Mouse (Mus musculus): ENCODE measurements at regions not wholly inside any gene's neighbourhood (a gene's known extent, or its start where the extent isn't known, plus 50 kb on each side); places are given as distances from the start of the nearest gene placed in this dataset.

DNA sequence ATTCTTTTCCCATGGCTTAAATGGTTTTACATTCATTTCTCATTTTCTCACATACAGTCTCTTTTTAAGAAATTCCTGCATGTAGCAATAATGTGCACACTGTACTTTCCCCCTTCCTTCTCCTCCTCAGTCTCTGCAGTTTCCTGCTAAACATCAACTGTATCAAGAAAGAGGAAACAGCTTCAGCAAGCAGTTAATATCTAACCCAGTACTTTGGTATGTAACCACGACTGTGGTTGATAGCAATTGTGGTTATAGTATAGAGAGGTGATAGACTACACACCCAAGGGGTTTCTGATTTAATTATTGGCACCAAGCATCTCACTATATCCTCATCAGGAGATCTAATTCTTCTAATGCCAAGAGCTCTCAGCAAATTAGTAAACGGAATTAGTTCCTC is 52.8 kb upstream of the Eci2 start:
- no peak for DNase-seq (ENCODE audit: low spot score)

DNA sequence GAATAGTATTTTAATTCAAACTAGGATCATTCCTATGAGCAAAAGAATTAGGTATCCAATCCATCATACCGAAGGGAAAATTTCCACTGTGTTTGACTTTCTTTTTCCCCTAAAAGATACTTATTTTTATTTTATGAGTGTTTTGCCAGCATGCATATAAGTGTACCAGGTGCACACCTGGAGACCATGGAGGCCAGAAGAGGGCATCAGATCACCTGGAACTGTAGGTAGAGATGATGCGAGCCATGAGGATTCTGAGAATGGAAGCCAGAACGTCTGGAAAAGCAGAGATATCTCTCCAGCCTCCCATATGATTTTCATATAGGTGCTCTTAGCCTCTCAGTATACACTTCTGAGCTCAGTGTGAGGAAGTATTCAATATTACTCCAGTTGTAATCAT is 58.5 kb upstream of the Eci2 start:
- DNase-seq (ENCODE audit: low spot score), result no peak

DNA sequence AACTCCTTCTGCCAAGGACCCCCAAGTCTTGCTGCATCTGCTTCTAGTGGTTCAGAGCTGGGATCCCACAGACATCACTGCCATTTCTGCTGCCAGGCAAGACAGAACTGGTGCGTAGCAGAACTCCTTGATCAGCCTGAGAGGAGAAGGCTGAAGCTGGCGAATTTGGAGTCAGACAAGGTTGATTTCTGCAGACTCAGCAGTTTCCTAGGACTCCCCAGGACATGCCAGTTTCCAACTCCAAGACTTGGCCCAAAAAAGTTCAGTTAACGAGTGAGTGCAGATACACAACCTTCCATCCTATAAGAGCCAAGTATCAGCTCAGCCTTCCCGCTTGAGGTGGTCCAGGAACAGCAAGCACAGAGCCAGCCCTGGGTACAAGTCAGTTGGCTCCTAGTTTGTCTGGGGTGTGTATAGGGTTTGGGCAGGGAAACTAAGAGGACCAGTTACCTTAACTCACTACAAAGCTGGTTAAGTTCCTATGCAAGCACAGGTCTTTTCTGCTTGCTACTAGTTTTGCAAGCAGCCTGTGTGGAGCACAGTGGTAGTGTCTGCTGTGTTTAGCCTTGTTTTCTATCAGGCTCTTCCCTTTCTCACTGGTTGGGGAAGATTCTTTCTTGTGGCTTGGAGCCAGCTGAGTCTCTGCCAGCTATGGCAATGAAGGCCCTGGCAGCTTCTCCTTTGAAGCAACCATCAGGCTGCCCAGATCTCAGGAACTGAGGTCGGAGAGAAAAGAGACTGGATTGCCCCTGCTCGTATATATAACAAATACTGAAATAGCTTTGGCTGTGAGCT is 60.5 kb upstream of the Eci2 start:
- DNase-seq (ENCODE audit: low spot score), result no peak

DNA sequence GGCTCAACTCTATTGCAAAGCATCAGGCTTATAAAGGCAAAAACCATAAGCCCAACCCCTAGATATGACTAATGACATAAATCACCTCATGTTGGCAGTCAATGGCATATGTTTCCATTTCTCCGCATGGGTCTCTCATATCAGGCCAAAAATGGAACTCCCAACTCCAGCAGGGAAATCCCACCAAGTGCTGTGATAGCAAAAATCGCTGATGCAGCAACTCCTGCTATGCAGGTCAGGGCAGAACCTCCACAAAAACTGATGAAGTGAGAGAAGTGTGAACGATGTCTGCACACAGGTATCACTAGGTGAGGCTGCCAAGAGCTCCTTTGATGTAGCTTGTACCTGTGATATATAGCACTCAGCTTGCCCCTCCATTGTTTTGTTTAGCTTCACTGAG is 64.3 kb upstream of the Eci2 start:
- DNase-seq (ENCODE audit: low spot score), result no peak

DNA sequence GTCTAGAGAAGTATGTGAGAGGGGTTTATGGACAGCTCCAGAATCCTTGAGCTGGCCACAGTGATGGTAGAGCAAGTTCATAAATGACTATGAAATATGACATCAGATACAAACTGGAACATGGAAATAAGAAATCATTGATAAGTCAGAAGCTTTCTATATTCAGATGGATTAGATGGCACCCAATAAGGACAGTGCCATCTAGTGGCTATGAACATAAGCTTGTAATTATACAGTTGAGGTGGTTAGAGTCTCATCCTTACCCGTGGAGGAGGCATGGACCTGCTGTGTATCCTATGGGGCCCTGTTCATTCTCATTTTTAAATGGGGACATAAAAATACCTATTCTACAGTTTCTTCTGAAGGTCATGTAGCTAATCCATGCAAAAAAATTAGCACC is 92.9 kb upstream of the Eci2 start:
- DNase-seq (ENCODE audit: low spot score), result peak; percentile 52

DNA sequence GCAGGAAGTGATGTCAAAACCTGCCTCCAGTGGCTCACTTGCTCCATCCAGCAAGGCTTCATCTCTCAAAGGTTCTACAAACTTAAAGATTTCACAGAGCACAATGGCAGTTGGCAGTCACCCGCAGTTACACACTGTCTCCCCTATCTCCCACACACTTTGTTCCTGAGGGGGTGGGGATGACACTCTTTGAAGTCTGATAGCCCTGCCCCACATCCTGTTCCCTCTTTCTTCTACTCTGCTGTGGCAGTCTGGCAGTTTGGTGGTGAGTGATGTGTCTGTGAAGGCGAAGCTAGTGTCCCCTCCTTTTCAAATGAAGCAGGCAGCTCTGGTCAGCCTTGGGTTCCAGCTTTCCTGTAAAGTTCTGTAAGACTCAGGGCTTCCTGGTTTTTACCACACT is 102.6 kb upstream of the Eci2 start:
- peak; percentile 92 for DNase-seq (ENCODE audit: low spot score)

DNA sequence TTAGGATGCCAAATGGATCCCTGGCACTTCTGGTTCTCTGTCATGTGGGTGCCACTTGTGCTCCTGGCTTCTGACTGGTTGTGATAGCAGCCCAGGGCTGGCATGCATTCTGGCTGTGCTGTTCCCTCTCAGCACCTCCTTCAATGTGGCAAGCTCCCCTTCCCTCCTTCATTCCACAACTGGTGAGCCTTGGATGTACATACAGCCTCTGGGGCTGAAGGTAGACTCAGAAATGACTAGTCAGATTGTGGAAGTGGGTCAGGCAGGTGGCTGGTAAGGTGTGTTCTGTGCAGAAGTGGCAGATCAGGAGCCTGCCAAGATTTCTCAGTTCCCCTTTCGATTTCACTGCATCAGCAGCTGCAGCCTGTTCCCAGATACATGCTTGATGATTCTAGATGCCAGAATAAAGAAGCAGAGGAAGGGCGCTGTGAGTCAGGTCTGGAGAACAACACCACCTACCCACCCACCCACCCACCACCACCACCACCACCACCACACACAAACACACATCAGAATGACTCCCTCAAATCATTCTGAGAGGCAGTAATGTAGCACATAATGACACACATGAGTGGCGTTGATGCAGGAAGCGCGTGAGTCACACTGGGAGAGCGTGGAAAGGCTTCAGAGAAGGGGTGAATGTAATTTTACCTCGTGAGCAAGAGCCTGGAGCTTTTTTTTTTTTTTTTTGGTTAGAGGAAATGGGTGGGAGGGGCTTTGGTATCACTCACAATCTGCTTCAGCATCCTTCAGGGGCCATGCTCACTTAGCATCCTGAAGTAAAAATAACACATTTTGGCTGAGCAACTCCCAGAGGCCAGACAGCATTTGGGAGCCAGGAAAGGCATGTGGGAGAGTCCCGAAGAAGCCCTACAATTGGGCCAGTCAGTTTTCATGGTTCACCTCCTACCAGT is 104.6 kb upstream of the Eci2 start:
- DNase-seq (ENCODE audit: low spot score), result peak; percentile 64

DNA sequence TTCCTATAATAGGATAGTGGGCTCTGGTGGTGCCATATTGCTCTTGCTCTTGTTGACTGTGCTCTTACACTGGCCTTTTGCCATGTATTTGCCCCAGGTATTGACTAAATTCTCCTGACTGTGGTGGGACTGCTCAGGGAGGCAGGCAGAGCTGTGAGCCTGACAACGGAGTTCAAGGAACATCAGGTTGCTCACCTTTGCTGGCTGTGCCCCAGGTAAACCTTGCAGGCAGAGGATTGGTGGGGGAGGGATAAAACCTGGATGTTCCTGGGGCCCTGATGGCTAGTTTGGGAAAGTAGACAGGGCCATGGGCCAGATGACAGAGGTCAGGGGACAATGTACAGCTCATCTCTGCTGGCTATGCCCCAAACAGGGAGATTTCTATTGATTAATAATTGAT is 124.7 kb upstream of the Eci2 start:
- DNase-seq (ENCODE audit: low spot score), result no peak

DNA sequence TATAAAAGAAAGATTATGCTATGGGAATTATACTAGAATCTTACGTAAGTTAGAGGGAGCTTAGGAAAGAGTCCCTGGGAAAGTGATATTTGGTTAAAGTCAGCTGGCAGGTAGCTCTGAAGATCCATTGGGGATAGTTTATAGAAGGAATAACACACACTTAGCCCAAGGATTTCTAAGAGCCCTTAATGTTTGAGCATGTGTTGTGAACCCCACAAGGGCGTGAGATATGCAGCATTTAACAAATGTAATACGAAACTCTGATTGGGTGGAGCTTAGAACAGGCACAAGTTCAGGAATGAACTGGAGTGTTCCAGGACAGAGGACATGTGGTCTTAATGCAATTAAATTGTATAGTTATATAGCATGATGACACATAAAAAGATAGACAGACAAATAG is 132.6 kb upstream of the Eci2 start:
- no peak for DNase-seq (ENCODE audit: low spot score)

DNA sequence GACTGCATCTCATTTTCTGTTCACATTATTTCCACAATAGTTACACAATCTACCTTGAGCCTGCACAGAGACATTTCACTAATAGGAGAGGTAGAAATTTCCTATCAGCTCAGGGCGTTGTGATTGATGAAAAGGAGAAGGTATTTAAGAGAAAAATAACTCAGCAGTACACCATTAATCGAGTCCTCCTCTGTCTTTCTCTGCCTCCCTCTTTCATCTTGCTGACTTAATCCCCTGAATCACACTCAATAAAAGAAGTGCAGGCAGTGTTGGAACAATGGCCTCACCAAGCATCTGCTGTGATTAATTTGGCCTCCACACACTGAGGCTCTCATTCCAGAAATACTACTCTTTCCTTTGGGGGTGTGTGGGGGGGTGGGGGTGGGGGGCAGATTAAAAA is 133.9 kb upstream of the Eci2 start:
- DNase-seq (ENCODE audit: low spot score), result no peak

DNA sequence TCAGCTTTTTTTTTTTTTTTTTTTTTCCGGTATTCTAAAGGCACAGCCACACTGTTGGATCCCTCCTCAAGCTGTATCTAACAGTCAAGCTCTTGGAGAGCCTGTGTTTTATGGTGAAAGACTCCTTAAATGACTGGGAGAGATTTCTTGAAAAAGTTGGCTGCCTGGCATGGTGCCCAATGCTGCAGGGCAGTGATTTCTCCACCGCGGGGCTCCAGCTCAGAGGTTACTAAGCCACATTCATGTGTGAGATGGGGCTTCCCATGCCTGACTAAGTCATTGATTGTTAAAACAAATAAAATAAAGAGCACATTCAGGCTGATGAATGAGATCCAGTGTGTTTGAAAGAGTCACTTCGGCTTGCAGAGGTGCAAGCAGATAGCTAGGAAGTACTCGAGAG is 139.2 kb upstream of the Eci2 start:
- DNase-seq (ENCODE audit: low spot score), result no peak

DNA sequence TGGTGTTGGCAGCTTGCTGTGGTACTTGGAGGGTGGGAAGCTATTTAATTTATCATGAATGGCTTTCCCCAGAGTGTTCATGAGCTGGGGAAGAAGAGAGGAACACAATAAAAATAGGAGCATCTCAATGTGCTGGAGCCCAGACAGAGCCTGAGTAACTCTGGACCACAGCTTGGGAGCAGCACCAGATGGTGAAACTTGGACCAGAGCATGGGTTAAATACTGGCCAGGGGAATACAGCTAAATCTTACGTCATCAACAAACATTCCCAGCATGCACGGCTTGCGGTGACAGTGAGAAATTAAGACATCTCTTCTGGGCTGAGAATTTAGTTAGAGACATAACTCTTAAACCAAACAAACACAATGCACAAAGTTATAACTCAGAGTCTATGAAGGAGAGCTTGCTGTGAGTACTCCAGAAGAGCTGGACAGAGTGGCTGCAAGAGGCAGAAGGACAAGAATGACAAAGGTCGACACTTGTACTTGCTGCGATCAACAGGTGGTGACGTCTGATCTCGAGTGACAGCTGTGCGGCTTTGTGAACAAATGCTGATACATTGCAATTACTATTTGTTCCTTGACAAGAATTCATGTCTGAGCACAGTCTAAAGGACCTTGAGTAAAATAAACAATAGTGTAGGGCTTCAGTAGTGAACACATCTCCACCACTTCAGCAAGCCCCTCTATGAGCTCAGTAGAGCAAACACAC is 140.1 kb upstream of the Eci2 start:
- DNase-seq (ENCODE audit: low spot score), result no peak

DNA sequence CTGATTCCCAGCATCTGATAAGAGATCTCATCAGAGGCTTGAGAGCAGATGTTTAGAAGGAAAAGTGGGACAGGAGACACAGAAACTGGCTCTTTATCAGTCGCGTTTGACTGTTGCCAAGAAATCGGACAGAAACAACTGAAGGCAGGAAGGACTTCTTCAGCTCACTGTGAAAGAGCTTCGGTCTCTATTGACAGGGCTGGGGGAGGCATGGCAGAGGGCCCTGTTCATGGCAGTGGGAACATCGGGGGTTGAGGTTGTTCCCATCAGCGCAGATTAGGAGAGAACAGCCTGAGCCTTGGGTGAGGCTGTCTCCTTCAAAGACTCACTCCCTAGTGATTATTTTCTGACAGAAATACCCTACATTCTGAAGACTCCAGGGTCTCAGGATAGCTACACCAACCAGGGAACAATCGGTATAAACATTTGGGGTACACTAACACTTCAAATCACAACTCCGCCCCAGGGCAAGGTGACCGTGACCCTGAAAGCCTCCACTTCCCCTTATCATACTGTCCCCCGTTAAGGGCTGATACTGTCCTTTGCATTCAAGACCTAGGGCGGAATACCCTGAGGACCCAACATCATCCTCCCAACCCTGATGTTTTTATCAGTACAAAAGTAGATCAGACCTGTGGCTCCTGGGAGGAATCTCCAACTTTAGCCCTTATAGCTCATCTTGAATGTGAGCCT is 144.8 kb upstream of the Eci2 start:
- DNase-seq (ENCODE audit: low spot score), result no peak

DNA sequence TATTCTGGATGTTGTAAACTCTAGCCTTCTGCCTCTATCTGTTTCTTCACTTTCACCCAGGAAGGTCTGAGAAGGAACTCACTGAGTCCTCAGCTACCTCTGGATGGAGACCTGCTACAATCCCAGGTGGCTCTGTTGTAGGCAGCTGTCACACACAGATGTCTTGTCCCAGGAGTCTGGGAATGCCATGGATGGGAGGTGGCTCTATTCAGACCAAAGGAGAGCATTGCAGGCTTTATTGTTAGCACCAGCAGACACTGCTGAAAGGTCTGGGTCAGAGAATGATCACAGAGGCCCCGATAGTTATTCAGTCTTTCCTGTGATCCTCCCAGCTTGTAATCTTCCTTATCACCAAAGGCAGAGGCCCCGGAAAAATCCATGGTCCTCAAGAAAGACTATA is 146.6 kb upstream of the Eci2 start:
- no peak for DNase-seq (ENCODE audit: low spot score)

DNA sequence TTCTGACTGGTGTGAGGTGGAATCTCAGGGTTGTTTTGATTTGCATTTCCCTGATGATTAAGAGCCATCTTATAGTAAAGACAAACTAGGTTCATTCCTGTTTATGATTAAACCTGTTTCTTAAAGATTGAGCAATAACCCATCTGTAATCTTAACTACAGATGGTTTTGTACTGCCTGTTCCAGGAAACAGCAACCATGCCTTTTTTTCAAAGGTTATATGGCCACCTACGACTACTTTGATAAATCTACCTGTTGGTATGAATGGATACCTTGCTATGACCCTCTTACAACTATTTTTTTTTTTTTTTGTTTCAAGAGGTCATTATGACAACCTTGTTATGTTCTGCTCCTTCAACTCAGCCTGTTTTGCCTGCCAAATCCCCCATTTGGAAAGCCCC is 148.7 kb upstream of the Eci2 start:
- no peak for DNase-seq (ENCODE audit: low spot score)

DNA sequence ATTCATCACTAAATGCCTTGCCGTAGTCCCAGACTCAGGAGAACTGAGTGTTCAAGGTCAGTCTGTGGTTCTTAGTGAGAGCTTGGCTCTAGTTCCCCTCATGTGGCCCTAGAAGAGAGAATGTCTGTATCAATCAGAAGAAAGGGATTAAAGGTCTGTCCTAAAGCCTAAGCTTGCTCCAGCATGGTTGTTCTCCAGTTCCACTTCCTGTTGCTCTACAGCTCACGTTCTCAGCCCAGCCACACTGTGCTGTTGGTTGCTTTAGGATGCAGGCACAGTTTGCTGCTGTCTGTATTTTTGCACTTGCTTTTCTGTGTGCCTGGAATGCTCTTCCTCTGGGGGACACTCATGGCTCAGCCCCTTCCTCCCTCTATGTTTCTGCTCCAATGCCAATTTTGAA is 150.4 kb upstream of the Eci2 start:
- DNase-seq (ENCODE audit: low spot score), result no peak

DNA sequence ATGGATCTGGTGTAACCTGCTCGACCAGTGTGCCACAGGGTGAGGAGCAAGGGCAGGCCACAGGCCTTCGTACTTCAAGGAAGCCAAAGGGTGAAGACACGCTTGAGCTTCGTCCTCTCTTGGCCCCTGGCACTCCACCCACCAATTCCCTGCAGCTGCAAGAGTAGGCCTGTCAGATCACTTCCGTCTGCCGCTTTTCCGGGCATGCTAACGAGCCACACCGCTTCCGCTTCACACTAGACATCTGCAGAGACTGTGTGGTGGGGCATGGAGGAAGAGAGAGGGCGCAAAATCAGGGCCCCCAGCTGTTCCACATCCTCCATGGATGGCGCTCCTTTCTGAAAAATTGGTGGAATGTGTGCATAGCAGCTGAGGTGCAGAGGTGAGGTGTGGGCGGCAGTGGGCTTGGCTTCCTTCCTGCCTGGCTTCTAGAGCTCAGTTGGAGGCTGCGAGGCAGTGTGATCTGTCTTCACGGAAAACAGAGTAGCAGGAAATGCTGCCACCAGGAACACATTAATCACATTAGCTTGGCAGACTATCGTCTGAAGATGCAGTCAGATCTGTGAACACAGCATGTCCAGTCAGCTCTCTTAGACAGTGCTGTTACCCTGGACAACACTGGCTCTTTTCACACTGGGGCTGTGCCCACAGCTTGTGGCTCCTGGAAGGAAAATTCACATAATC is 162.3 kb upstream of the Eci2 start:
- peak; percentile 94 for DNase-seq (ENCODE audit: low spot score)

DNA sequence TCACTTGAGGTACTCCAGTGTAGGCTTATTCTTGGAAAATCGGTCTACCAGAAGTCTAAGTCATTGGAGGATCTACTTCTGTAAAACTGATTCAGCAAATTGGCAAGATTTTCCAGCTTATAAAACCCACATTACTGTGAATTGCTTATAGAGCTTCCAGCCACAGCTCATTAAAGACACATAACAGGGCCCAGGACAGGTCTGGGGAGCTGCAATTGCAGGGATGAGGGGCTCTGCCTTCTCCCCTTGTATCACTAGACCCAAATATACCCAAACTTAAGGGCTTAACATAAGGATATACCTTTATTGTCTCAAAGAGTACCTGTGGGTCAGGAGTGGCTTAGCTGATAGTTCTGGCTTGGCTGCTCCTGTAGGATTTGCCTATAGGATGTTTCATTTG is 175.2 kb upstream of the Eci2 start:
- DNase-seq (ENCODE audit: low spot score), result no peak

DNA sequence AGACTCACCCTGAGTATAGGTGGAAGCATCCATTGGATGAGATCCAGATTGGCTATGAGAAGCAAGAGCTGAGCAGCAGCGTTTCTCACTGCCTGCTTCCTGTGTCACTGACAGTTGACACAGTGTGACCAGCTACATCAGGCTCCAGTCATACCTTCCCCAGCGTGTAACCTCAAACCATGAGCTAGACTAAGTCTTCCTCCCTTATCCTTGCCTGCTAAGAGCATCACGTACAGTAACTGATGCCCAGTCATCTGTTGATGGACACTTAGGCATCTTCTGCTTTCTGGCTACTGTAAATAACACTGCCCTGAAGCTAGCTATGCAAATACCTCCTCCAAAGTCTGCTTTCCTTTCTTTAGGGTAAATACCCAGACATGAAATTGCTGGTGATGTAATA is 181.4 kb upstream of the Eci2 start:
- no peak for DNase-seq (ENCODE audit: low spot score)

DNA sequence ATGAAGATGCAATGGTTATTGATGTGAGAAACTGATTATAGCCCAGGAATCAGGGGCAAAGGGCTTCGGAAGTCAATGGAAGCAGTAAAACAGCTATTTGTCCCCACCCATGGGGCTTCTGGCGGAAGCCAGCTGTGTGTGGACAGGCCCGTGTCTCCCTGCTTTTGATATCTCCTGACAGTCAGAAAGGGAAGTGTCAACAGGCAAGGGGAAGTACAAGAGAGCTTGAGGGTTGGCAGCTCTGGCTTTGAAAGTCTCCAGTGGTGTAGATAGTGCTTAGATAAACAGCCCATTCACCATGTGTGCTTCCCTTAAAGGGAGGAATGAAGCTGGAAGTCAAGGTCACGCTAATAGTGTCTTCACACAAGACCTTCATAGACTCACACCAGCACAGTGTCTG is 182.7 kb upstream of the Eci2 start:
- DNase-seq (ENCODE audit: low spot score), result no peak

DNA sequence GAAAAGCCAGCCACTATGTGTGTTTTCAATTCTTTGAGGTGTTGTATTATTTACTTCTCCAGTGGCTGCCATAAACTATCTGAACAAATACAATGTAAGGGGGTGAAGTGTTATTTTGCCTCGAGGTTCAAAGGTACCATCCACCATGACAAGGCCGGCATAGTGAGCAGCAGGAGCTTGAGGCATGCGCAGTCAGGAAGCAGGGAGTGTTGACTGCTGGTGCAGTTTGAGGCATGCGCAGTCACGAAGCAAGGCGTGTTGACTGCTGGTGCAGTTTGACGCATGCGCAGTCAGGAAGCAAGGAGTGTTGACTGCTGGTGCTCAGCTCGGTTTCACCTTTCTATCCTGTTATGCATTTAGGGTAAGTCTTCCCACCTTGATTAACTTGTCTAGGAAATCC is 184.9 kb upstream of the Eci2 start:
- no peak for DNase-seq (ENCODE audit: low spot score)

Data from thymus, postnatal 0 days (tissue).